Mouse (Mus musculus) G1E-ER4 (cell line): ENCODE measurements around the gene Jak2. TPM values are rescaled to one million over a fixed set of nuclear protein-coding genes. Genes with fewer than 3 reads are reported as not detected.
A peak's percentile ranks its signal among the peaks of the same experiment; 100 is the strongest.

Experiments used
- GATA1 ChIP-seq: IDR thresholded peaks from one replicate; pipeline ENCODE4 v1.8.0; 2012; ENCODE audit warnings: low read length, inconsistent platforms
- polyA plus RNA-seq: library from polyadenylated mRNA; stranded (reverse); fragments of >175 nt; gene quantifications from 2 replicates; pipeline ENCODE4 v1.2.3, GENCODE M21; 2012

Gene Jak2
- polyA plus RNA-seq, 1 experiment, result 10.3 TPM

GRCm38 (mm10) chr19:29239513-29240235 is 12.0 kb upstream of the Jak2 start:
- TF ChIP-seq GATA1, result no peak

- no peak for TF ChIP-seq GATA1
These were observed 11.0 kb upstream of the Jak2 start for GRCm38 (mm10) chr19:29240676-29241075.

- no peak for TF ChIP-seq GATA1
These were observed 10.0 kb upstream of the Jak2 start for GRCm38 (mm10) chr19:29241581-29241980.

- TF ChIP-seq GATA1, result peak; percentile 85
These were observed 1.7 kb upstream of the Jak2 start for GRCm38 (mm10) chr19:29249933-29250332.

GRCm38 (mm10) chr19:29251958-29252801 is 552 bp downstream of the Jak2 start:
- no peak for TF ChIP-seq GATA1

GRCm38 (mm10) chr19:29252831-29253545 is 1.4 kb downstream of the Jak2 start:
- TF ChIP-seq GATA1, result no peak

- no peak for TF ChIP-seq GATA1
These were observed 2.1 kb downstream of the Jak2 start for GRCm38 (mm10) chr19:29253728-29254127.

GRCm38 (mm10) chr19:29254671-29255070 is 3.0 kb downstream of the Jak2 start:
- TF ChIP-seq GATA1, result no peak

- no peak for TF ChIP-seq GATA1
These were observed 3.8 kb downstream of the Jak2 start for GRCm38 (mm10) chr19:29255327-29256027.

GRCm38 (mm10) chr19:29261638-29262037 is 10.0 kb downstream of the Jak2 start:
- no peak for TF ChIP-seq GATA1

- TF ChIP-seq GATA1, result no peak
These were observed 11.9 kb downstream of the Jak2 start for GRCm38 (mm10) chr19:29263492-29263891.

GRCm38 (mm10) chr19:29265538-29265937 is 13.9 kb downstream of the Jak2 start:
- no peak for TF ChIP-seq GATA1

- no peak for TF ChIP-seq GATA1
These were observed 15.6 kb downstream of the Jak2 start for GRCm38 (mm10) chr19:29267075-29267868.

- no peak for TF ChIP-seq GATA1
These were observed 17.2 kb downstream of the Jak2 start for GRCm38 (mm10) chr19:29268788-29269321.
